Mouse (Mus musculus) erythroblast, embryonic 14.5 days (primary cell): ENCODE measurements around the gene Cth.

Experiments
- GATA1 ChIP-seq: IDR thresholded peaks from 2 replicates; pipeline ENCODE4 v1.6.1; 2012; ENCODE audit warnings: low read length, inconsistent platforms, mixed read lengths
- TAL1 ChIP-seq: IDR thresholded peaks from 3 replicates; pipeline ENCODE4 v1.6.1; 2012; ENCODE audit warnings: low read length, inconsistent platforms, mixed read lengths

DNA sequence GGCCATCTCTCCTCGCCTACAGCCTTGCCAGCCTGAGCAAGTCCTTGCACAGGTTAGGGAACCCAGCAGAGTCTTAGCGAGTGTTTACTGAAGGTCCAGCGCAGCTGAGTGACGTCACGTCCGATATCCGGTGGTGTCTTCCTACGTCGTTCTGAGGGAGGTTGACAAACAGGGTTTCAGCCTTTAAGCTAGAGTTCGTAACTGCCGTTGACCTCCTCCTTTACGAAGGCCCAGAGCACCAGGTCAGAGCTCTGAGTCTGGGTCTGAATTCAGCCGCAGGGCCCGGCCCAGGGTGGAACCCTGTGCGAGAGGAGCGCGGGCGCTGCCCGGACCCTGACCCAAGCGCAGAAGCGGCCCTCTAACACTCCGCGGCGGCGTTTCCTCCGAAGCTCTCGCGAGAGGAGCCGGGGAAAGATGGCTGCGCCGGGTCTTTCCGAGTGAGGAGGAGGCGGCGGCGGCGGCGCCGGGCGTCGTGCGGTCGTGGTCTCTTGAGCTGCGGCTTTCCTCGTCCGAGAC lies 22.0 kb upstream of the Cth start, which contains the start of gene Ankrd13c:
- TF ChIP-seq TAL1 (no peak), GATA1 (no peak)
